Mouse (Mus musculus): ENCODE data around the gene Lypd5.

The Lypd5 gene

DNA sequence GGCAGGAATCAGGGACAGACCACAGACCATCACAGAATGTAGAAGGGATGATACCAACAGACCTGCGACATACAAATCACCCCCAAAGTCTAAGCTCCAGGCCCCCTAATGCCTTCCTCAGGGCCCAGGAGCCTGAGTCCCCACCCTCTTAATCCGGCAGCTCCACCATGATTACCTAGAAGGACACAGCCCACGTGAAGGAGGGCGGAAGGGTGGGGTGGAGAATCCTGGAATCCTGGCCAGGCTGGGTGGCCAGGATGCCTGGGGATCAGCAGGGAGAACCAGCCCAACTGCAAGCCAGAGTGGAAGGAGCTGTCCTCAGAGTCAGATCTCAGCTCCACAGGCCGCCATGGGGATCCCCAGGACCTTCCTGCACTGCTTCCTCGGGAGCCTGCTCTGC lies at the start of gene Lypd5:
Lypd5 (plus strand) TSS at position 301 of the 400 bp plus-strand sequence.
- no peak for DNase-seq

DNA sequence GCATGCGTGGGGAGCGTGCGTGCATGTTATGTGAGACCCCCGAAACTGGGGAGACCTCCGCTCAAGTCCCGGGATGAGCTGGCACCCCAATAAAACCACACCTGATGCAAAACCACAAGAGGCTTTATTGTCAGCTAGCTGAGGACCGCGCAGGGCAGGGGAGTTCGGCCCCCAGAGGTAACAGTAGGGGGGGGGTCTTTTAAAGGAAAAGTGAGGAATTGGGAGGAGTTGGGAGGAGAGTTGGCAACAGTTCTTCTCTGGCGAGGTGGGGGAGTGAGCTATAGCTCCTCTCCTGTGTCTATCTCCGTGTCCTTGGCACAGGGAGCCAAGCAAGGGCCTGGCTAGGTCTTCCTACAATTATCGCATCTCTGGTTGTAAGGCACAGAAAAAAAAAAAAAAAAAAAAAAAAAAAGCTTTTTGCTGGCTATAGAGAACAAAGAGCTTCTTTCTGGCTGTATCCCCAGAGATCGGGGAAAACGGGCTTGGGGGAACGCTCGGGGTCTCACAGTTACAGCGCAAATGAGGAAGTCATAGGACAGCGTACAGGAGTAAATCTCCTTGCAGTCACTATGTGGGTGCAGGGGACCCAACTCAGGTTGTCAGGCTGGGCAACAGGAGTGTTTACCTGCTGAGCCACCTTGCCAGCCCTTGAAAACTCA lies 49.0 kb upstream of the Lypd5 start:
- peak; percentile 8 for DNase-seq

DNA sequence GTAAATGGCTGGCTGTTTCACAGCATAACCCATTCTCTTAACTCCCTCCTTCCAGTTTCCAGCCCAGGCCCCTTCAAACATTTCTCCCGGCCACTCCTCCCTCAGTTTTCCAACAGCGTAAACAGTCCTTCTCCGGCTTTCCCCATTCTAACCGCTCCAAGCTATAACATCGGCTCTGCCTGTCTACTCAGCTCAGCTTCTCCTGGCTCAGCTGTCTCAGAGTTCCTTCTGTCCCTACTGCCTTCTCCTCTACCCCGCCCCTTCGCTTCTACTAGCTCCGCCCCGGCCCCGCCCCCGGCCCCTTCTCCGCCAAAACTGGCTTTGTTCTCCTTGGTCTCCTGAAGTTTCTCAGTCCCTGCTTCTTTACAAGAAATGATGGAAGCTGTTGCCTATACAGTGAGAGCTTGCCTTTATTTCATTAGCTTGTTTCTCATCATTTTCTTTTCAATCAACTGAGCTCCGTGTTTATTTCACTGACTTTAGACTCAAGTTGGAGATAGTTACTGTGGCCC lies 48.2 kb upstream of the Lypd5 start, which contains the start of gene Zfp61:
Zfp61 (minus strand) TSS at position 462 of the 512 bp plus-strand sequence.
- DNase-seq, result peak; percentile 43

DNA sequence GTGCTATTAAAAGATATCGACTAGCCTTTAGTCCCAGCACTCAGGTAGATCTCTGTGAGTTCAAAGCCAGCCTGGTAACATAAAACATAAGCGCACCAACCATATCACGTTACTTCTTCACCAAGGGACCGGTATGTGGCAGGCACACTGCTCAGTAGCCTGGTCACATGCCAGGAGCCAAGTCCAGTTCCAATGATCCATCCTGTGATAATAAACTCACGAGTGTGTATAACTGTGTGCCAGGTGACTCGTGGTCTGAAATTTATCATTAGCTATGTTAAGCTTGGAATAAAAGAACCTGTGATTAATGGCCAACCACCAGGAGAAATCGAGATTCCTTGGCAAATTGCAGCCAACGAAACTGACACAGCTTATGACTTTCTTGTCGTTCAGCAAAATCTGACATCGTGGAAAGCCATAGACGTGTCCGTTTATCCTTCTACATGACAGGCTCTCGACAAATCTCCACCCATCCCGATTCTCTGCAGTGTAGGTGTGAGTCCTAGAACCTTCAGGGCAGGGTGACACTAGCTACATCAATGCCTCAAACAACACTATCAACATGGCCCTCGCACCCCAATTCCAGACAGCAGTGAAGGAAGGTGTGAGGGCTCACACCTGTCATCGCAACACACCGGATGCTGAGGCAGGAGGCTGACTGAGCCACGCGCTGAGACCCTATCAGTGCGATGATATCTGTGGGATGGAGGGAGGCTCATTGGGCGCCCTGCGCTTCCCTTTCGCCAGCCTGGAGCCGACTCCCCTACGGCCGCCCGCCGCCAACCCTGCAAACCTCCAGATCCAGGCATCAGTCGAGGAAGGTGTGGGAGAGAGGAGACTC lies 33.0 kb upstream of the Lypd5 start:
- no peak for DNase-seq

DNA sequence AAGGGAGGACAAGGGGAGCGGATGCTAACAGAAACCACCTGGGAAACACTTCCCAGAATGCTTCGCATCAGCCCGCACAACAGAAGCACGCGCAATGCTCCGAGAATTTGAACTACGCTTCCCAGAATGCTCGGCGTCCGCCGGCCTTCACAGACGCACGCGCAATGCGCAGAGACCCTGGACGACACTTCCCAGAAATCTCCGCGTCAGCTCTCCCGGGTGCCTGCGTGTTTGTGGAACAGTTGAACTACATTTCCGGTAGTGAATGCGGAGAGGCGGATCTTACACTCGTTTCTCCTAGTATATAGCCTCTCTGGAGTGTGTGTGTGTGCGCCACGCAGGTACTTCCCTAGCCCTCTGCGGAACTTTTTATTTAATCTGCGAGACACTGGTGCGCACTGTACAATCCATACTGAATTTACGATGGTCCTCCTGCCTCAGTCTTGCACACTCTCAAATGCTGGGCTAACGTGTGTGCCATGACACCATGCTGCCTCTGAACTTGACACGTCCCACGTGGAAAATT lies 32.4 kb upstream of the Lypd5 start, which contains the start of gene Zfp94:
Zfp94 (minus strand) TSS at position 100 of the 526 bp plus-strand sequence.
- DNase-seq, result peak; percentile 98

DNA sequence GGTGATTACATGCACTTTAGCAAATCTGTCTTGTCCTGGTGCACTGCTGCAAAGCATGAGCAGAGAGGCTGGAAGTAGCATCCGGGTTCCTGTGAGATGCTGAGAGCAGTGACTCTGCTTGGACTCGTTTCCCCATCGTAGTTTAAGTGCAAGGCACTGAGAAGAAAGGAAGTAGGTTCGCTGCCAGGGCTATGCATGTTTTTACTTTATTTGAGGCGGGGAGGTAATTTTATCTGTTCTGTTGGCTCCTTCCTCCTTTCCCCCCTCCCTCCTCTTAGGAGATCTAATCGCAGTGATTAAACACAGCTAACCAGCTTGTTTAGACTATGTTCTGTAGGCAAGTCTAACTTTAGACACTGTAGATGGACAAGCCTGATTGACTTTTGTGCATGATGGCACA lies 30.1 kb upstream of the Lypd5 start:
- no peak for DNase-seq

DNA sequence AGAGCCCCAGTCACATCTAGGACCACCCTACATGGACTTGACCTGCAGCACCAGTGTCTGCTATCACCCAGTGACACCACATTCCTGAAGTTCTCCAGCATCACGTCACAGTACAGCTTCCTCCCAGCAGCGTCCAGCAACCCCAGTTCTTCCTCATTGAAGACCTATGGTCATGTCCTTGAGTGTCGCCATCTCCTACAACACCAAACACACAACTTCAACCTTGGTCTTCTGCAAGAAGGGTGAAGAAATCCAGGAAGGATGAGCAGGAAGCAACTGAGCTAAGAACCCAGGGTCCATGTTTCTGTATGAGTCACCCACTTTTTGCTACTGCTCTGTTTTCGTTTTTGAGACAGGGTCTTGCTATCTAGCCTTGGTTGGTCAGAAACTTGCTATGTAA lies 26.4 kb upstream of the Lypd5 start:
- no peak for DNase-seq

DNA sequence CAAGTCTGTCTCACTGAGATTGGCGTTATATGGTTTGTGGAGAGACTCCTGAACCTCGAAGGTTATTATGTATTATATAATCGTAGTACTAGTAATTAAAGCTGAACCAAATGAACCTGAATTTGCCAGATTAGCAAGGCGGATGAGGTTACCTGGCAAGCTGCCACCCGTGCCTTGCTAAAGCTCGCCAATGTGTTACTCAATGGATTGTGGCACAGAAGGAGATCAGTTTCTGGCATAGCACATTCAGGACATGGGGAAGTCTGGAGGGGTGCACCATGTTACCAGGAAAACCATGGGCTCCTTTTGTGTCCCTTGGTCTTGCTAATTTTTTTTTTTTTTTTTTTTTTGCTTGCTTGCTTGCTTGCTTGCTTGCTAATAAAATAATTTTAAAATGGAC lies 23.8 kb upstream of the Lypd5 start:
- peak; percentile 50 for DNase-seq

DNA sequence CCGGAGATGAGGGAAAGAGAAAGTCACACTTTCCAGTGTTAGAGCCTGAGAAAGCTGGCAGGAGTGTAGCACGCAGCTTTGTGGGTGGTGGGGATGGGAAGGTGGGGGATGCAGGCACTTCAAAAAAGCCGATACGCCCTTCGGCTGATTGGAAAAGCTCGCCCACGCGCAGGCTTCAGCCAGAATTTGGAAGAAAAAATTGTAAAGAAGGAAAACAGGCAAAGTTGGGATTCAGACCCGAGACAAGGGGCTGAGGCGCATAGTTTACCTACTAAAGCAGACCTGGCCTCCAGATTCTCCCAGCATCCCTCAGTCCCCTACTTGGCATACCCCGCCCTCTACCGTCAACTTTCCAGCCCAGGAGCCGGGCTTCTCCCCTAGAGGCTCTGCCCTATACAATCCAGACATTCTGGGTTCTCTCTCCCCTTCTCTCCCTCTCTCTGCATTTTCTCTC lies 23.3 kb upstream of the Lypd5 start:
- peak; percentile 18 for DNase-seq

DNA sequence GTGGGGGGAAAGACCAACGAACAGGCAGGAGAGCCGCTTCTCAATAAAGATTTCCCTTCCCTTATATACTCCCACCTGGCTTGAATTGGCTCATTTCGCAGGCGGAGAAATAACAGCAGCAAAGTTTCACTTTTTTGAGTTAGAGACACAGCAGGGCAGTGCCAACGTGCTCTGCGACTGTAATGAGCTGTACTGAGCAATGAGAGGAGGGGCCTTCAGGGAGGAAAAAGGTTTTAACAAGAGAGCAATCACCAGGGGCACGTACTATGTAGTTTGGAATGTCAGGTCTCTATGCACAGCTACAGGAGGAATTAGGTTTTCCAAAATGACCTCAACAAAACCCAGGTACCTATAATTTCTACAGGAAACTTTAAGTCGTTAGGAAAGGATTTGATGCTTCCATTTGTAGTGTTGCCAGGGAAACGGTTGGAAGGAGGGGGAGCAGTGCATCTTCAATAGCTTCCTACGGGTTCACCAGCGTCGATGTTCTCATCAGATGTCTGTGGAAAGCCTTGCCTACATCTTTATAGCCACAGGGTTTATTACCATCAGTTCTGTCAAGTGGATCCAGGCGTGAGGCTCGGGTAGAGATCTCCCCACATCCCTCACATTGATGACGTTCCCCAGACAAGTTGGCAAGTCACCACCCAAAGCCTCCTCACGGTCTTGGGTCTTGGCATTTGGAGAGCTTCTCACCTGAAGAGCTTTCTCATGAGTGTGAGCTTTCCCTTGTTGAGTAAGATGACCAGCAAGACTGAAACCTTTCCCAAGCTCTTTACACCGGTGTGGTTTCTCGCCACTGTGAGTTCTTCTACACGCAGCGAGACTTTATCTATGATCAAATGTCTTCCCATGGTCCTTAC lies 22.5 kb upstream of the Lypd5 start:
- peak; percentile 48 for DNase-seq

DNA sequence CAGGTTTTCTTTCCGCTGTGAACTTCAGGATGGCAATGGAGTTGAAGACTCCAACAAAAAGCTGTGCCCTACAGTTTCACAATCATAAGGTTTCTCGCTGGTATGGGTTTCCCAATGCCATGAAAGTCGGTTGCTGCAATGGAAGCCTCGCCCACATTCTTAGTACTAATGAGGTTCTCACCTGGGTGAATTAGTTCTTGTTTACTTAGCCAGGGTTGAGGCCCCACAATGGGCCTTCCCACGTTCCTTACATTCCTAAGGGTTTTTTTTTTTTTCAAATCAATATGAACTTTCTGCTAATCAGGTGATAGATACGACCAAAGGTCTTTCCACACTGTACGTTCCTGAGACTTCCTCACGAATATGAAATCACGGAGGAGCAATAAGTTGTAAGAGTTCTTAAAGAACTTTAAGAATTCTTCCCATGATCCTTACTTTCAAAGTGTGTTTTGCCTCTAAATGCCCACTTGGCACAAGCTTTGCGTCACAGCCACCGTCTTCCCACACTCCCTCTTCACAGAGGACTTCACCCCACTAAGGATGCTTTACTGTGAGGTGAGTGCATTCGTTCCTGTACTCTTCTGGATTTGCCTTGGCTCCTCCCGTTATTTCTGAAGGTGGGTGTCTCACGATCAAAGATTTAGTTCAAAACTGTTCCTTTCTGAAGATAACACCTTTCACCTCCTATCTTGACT lies 21.6 kb upstream of the Lypd5 start:
- DNase-seq, result peak; percentile 69

DNA sequence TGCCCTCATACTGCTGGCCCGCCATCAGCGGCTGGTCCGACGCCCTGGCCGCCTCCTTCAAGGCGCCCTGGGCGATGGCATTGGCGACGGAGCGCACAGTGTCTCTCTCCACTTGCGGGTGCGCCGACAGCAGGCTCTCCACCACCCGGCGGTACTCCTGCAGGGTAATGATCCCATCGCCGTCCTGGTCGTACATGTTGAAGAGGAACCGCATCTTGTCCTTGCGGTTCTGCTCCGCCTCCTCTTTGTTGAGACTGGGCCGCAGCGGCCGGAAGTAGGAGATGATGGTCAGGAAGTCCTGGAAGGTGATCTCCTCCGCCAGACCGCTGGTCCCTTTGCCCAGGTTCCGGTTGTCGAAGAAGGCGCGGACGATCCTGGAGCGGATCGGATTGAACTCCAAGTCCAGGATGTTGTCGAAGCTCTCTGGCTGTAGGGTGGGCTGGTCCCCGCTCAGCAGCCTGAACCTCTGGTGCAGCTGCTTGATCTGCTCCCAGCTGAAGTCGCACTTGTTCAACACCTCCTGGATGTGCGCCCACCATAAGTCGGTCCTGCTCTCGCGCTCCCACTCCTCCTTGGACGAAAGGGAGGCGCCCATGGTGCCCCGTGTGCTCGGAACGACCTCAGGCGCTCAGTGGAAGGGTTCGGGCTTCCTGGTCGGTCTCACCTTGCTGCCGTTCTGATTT lies 15.6 kb upstream of the Lypd5 start, which contains the start of gene Tescl:
Tescl (minus strand) TSS at position 633 of the 683 bp plus-strand sequence.
- DNase-seq, result peak; percentile 20

DNA sequence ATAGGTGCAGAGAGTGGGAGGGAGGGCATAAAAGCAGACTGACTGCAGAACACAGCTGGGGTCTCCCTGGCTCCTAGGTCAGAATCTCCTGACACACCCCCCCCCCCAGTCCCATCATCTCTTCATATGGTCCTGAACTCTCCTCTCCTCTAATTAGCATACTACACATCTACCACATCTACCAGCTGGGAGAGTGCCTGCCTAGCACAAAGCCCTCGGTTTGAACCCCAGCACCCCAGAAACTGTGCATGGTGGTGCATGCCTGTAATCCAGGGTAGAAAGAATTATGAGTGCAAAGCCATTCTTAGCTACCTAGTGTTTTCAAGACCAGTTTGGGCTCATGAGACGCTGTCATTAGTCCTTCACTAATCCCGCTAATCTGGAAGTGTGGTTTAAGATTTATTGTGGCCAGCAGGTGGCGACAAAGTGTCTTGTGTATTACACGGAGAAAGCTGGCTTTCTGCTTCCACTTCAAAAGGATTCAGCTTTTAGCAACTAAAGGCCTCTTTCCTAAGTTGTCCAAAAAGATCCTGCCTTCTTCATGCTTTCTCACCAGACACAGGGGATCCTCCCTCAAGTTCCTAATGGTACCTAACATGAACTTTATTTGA lies 13.2 kb upstream of the Lypd5 start:
- DNase-seq, result peak; percentile 92

DNA sequence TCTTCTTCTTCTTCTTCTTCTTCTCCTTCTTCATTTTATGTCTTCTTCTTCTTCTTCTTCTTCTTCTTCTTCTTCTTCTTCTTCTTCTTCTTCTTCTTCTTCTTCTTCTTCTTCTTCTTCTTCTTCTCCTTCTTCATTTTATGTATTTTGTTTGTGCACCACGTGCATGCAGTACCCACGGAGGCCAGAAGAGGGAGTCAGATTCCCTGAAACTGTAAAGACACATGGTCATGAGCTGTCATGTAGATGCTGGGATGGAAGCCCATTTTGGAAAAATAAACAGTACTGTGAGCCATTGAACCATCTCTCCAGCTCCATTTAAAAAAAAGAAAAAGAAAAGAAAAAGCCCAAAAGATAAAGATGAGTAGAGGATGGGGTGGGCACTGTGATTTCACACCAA lies 10.8 kb upstream of the Lypd5 start:
- DNase-seq, result no peak

DNA sequence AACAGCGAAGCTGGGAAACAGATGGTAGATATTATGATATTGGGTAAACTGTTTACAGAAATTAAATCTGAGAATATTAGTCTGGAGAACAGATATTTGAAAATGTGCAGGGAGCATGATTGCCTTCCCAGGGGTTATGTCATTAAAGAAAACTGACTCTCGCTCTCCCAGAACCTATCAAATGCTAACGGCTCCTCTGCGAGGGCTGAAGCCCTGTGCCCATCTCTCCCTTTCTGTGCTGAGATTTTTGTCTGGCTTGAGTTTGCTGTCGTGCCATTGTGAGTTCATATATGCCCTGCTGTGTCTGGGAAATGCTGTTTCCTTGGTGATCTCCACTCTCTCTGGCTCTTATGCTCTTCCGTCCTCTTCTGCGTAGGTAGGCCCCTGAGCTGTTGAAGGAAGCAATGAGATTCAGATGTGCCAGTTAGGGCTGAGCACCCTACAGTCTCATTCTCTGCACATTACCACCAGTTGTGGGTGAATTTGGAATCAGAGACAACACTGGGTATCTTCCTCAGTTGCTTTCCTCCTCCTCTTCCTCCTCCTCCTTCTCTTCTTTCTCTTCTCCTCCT lies 5.2 kb upstream of the Lypd5 start:
- no peak for DNase-seq

DNA sequence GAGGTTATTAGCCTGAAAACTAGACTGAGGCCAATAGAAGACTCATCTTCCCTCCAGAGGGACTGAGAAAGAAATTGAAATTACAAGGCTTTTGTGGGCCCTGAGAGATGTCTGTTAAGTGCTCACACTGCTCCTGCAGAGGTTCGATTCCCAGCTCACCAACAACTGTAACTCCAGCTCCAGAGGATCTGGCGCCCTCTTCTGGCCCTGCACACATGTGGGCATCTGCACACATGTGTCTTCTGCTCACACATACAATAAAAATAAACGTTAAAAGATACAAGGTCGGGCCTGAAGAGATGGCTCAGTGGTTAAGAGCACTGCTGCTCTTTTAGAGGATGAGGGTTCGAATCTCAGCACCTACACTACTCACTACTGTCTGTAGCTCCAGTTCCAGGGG lies 2.6 kb upstream of the Lypd5 start:
- DNase-seq, result no peak

DNA sequence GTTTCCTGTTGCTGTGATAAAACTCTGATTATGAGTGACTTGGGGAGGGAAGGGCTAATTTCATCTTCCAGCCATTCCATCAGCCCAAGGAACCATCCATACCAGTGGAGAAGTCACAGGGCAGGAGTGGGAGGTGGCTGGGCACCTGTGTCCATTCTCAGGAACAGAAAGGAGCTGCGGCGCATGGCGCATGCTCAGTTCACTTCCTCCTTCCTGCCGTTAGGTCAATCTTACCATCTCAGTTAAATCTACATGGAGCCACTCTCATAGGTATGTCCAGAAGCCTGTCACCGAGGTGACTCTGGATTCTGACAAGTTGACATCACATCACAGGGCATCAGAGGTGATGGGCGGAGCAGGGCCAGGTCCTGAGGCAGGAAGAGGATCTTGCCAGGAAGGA lies 6.7 kb downstream of the Lypd5 start:
- no peak for DNase-seq

DNA sequence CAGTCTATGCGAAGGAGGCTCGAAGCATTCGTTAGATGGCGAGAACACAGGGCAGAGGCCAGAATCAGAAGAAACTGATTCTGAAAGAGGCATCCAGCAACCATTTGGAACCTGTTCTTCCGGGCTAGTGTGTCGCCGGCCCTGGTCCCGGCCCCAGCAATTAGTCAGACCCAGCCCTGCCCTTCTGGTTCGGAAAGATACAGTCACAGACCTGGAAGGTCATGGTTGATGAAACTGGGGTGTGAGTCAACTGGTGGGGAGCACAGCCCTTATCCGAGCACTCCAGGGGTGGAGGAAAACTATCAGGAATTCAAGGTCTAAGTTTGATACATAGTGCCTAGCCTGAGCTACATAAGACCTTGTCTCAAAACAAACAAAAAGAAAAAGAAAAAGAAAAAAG lies 7.1 kb downstream of the Lypd5 start:
- DNase-seq, result no peak

DNA sequence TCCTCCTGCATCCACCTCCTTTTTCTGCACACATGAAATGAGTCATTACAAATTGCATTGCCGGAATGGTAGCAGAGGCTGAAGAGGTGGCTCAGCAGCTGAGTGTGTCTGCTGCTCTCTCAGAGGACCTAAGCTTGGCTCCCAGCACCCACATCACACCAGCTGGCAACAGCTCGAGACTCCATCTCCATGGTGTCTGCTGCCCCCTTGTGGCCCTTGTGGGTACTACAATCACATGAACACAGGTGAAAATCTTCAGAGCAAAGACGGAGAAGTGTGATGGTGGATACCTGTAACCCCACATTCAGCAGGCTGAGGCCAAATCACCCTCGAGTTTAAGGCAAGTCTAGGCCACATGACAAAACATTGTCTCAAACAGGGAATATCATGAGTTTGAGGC lies 8.9 kb downstream of the Lypd5 start:
- DNase-seq, result no peak

DNA sequence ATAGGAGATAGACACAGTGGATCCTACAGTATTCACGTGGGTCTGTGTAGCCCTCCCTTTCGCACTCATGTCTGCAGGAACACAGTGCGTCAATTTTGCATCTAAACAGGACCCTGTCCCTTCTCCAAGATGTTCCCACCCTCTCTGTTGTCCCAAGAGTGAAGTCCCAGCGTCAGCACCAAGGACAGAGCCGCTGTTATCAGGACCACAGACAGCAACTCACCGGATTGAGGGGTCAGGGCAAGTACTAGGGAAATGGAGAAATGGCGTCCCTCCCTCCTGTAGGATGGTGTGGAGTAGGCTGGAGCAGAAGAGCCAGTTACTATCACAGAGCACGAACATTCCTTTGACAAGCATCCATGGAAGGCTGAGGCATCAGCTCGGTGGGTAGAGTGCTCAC lies 10.3 kb downstream of the Lypd5 start:
- no peak for DNase-seq

All from lung, postnatal 36 days (tissue).